Mouse (Mus musculus) olfactory bulb, adult 2 months (tissue): ENCODE results near the gene Psmd11.

ENCODE experiments used
- CTCF ChIP-seq: fragments of 200-500 bp; IDR thresholded peaks from 2 replicates; pipeline ENCODE4 v1.5.1; 2012; ENCODE audit warnings: low read depth, mild to moderate bottlenecking, low read length, moderate library complexity; ENCODE audit not compliant: insufficient read depth
- POLR2A ChIP-seq: fragments of 200-500 bp; IDR thresholded peaks from 2 replicates; pipeline ENCODE4 v1.6.1; 2012; ENCODE audit warnings: mild to moderate bottlenecking, low read depth, low read length, moderate library complexity; ENCODE audit not compliant: insufficient read depth

- TF ChIP-seq POLR2A (no peak), CTCF (no peak)
These were observed 36.9 kb upstream of the Psmd11 start for GRCm38 (mm10) chr11:80391407-80392120.
